Mouse (Mus musculus) CH12.LX (cell line): ENCODE measurements around the gene Tsks. TPM values are rescaled to one million over a fixed set of nuclear protein-coding genes. Genes with fewer than 3 reads are reported as not detected.

Experiments
- DNase-seq: peaks from one replicate; pipeline ENCODE4 v3.0.0-alpha.2; 2013; ENCODE audit errors: extremely low read depth
- H3K27ac ChIP-seq: 2 replicates; pipeline ENCODE4 v1.5.1; 2012; ENCODE audit warnings: low read depth, mild to moderate bottlenecking, control low read depth, moderate library complexity; ENCODE audit not compliant: insufficient read depth
- H3K27me3 ChIP-seq: replicated peaks from 2 replicates; pipeline ENCODE3; 2012; ENCODE audit warnings: inconsistent platforms
- H3K36me3 ChIP-seq, 2 experiments: replicated peaks in 1 of 2; 2 replicates each; pipeline versions ENCODE3 to v1.6.1; 2012; ENCODE audit warnings: inconsistent platforms in 1 of 2, low read length in 1 of 2, mild to moderate bottlenecking in 1 of 2, mixed read lengths in 1 of 2, moderate library complexity in 1 of 2; ENCODE audit not compliant: control insufficient read depth in 1 of 2, insufficient read depth in 1 of 2
- H3K4me1 ChIP-seq, 2 experiments: 2 replicates each; pipeline ENCODE4 v1.6.1; 2012; ENCODE audit warnings: inconsistent platforms in 1 of 2, moderate library complexity in 1 of 2; ENCODE audit not compliant: insufficient read depth in 2 of 2, control insufficient read depth in 1 of 2
- H3K4me2 ChIP-seq: 2 replicates; pipeline ENCODE4 v1.6.1; 2012; ENCODE audit warnings: low read depth, mild to moderate bottlenecking, control low read depth; ENCODE audit not compliant: poor library complexity, insufficient read depth, severe bottlenecking
- H3K4me3 ChIP-seq, 3 experiments: fragments of 150-350 bp in 1 of 3; sonication (generic) in 1 of 3; replicated peaks in 1 of 3; 2 replicates each; pipeline versions ENCODE3 to v1.5.1; 2011 to 2012; ENCODE audit warnings: low read depth in 2 of 3, low read length in 2 of 3, mild to moderate bottlenecking in 2 of 3, moderate library complexity in 2 of 3, control low read depth in 1 of 3, improper control_type of control experiment in 1 of 3, inconsistent platforms in 1 of 3, mixed read lengths in 1 of 3; ENCODE audit not compliant: poor library complexity in 1 of 3
- H3K79me2 ChIP-seq: replicated peaks from 2 replicates; pipeline ENCODE4 v1.6.1; 2012; ENCODE audit warnings: mild to moderate bottlenecking, moderate library complexity; ENCODE audit not compliant: control insufficient read depth, poor library complexity, insufficient read depth, severe bottlenecking; ENCODE audit errors: extremely low read depth
- H3K9ac ChIP-seq: 2 replicates; pipeline ENCODE4 v1.6.1; 2012; ENCODE audit warnings: low read depth, mild to moderate bottlenecking, control low read depth, moderate library complexity; ENCODE audit not compliant: insufficient read depth
- H3K9me3 ChIP-seq: replicated peaks from 2 replicates; pipeline ENCODE3; 2012; ENCODE audit warnings: low read length, inconsistent platforms, mixed read lengths
- ETS1 ChIP-seq: conservative IDR thresholded peaks from 2 replicates; pipeline ENCODE4 v1.6.1; 2012; ENCODE audit warnings: low read depth, mild to moderate bottlenecking, inconsistent platforms, low read length, improper control_type of control experiment, moderate library complexity
- HCFC1 ChIP-seq: IDR thresholded peaks from 2 replicates; pipeline ENCODE4 v1.6.1; 2012; ENCODE audit warnings: low read depth, mild to moderate bottlenecking, inconsistent platforms, low read length, improper control_type of control experiment
- NELFE ChIP-seq: IDR thresholded peaks from 2 replicates; pipeline ENCODE4 v1.6.1; 2011; ENCODE audit warnings: low read depth, low read length, improper control_type of control experiment
- TBP ChIP-seq: conservative IDR thresholded peaks from 2 replicates; pipeline ENCODE4 v1.6.1; 2011; ENCODE audit warnings: low read depth, low read length, improper control_type of control experiment
- TCF12 ChIP-seq: IDR thresholded peaks from 2 replicates; pipeline ENCODE4 v1.6.1; 2014; ENCODE audit warnings: low read depth, mild to moderate bottlenecking, inconsistent platforms, low read length, improper control_type of control experiment
- dilution Hi-C: fragments of 300-500 bp; cut with MboI; formaldehyde crosslinking; loops from 2 replicates; pipeline ENCODE4 v1.14.3; 2020; ENCODE audit warnings: low sequenced_read_pairs; ENCODE audit not compliant: extremely low pct_unique_long_range_greater_than_20kb, extremely low pct_ligation_motif_present
- in situ Hi-C: fragments of 300-500 bp; cut with MboI; formaldehyde crosslinking; loops from 3 replicates; pipeline ENCODE4 v1.14.3; 2019; ENCODE audit warnings: low sequenced_read_pairs, low pct_ligation_motif_present, low pct_unique_long_range_greater_than_20kb, mixed read lengths
- polyA plus RNA-seq: library from polyadenylated mRNA; unstranded; fragments of >175 nt; gene quantifications from 2 replicates; pipeline ENCODE4 v1.2.1, GENCODE M21; 2012; ENCODE audit warnings: low read depth; ENCODE audit not compliant: insufficient read length
- total RNA-seq, 2 experiments: library from RNA; depleted of rRNA; stranded (reverse); fragments of 300-350 nt in 1 of 2; fragments of >200 nt in 1 of 2; gene quantifications; 2 replicates each; pipeline ENCODE4 v1.2.3; 2012 to 2014

Gene Tsks
- total and polyA plus RNA-seq, 3 experiments, result not detected

DNA sequence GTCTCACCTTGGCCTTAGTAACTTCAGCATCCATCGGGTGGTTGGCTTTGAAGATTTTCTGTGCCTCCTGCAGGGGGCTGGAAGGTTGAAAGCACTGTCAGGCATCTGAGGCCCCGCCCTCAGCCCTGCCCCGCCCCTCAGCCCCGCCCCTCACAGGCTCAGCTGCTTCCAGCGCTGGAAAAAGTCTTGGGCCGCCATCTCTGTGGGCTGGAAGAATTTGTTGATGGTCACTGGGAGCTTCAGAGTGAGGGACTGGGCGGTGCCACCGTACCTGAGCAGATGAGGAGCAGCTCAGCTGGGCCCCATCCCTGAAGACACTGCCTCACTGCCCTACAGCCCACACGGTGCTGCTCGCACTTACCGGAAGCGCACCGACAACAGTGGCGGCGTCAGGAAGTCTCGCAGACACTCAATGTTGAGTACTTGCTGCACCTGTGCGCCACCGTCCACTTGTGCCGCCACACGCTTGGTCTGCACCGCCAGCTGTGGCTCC, 41.7 kb upstream of the Tsks start:
- in situ Hi-C loops (no loop called here), dilution Hi-C loops (no loop called here)
- peaks cover 71 to 84% of the 10 kb centered on the region in 2 experiments for H3K36me3 ChIP-seq
- DNase-seq, result peak; percentile 44
- H3K9me3 ChIP-seq, result no peaks in the 10 kb centered on the region
- H3K4me2 ChIP-seq, result no peak overlapping the region
- no peak overlapping the region for H3K4me3 ChIP-seq
- no peak for TF ChIP-seq TCF12
- H3K27ac ChIP-seq, result no peak overlapping the region
- peaks cover 9 to 33% of the 10 kb centered on the region in 2 experiments for H3K4me1 ChIP-seq
- H3K9ac ChIP-seq, result no peak overlapping the region
- no peaks in the 10 kb centered on the region for H3K27me3 ChIP-seq
- H3K79me2 ChIP-seq, result no peaks in the 10 kb centered on the region

GRCm38 (mm10) chr7:44905430-44905829, 37.6 kb upstream of the Tsks start:
- TF ChIP-seq NELFE, result no peak
- Histone ChIP-seq H3K9ac (no peak overlapping the region), H3K4me2 (no peak overlapping the region), H3K4me1 (peaks cover 0 to 31% of the 10 kb centered on the region in 2 experiments; a peak in 2 of 4 replicates), H3K36me3 (peaks cover 94 to 100% of the 10 kb centered on the region in 2 experiments), H3K4me3 (no peak overlapping the region), H3K27me3 (no peaks in the 10 kb centered on the region), H3K9me3 (no peaks in the 10 kb centered on the region), H3K27ac (no peak overlapping the region), H3K79me2 (no peaks in the 10 kb centered on the region)
- dilution Hi-C loops (no loop called here), in situ Hi-C loops (no loop called here)
- no peak for DNase-seq

GRCm38 (mm10) chr7:44908706-44909476, 34.1 kb upstream of the Tsks start:
- H3K9me3 ChIP-seq, result no peaks in the 10 kb centered on the region
- H3K4me2 ChIP-seq, result no peak overlapping the region
- H3K9ac ChIP-seq, result no peak overlapping the region
- DNase-seq, result peak; percentile 79
- H3K4me1 ChIP-seq, result peaks cover 0 to 28% of the 10 kb centered on the region in 2 experiments; a peak in 2 of 4 replicates
- peak overlapping the region; percentile 17; the same call in 1 of the 2 replicates for H3K27ac ChIP-seq
- dilution Hi-C loops (no loop called here), in situ Hi-C loops (no loop called here)
- H3K79me2 ChIP-seq, result no peaks in the 10 kb centered on the region
- TF ChIP-seq ETS1, result peak; percentile 43; the same call in 1 of the 2 replicates
- no peak for TF ChIP-seq HCFC1
- no peak for TF ChIP-seq TBP
- peaks cover 83 to 99% of the 10 kb centered on the region in 2 experiments for H3K36me3 ChIP-seq
- H3K27me3 ChIP-seq, result no peaks in the 10 kb centered on the region
- no peak overlapping the region for H3K4me3 ChIP-seq
